8 mouse cellular contexts compared by ENCODE assay signal in the genomic region with DNA sequence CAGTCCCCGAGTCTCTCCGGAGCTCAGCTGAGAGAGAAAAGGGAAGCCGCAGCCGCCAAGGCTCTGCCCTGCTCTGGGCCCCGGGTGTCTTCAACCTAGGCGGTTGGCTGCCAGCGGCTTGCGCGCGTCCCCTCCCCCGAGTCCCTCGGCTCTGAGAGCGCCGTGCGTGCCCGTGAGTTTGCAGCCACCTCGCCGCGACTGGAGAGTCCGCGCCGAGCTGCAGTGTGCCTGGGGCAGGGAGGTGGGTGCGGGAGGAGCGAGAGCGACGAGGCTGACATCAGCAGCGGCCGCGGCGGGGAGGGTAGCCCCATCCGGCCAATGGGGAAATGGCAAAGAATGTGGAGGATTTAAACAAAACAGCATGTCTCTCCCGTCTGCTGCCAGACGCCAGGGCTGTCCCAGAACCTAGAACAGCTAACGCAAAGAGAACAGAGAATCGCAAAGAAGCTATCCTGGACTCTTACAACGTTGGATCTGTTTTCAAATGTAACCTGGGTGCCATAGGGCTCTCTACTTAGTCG. TPM values are rescaled to one million over a fixed set of nuclear protein-coding genes. Genes with fewer than 3 reads are reported as not detected.
DNase-seq lines count a peak whose midpoint lies in the region; ATAC-seq lines count a peak whose summit lies in the region.

Gene Pitpnc1 (minus strand): TSS at position 179 of the 521 bp plus-strand sequence.

- no peaks in the 10 kb centered on the region for H3K36me3 ChIP-seq in hindbrain, embryonic 14.5 days (replicated peaks; ENCODE audit: control insufficient read depth, insufficient read depth)

- peak within 1 kb of the TSS; percentile 53 for H3K4me2 ChIP-seq in hindbrain, embryonic 14.5 days (replicated peaks)

- DNase-seq in R1 (ENCODE audit: low read depth, low spot score): peak; percentile 92
- DNase-seq in cerebellum, postnatal 25 days: peak; percentile 93 to 95
- peak; percentile 71 to 77 for DNase-seq in frontal cortex, postnatal 25 days (ENCODE audit: low spot score in 2 of 2)
- DNase-seq in hindbrain, embryonic 14.5 days (ENCODE audit: low spot score): peak; percentile 85
- DNase-seq in left cerebral cortex, adult 11 months (ENCODE audit: low spot score): peak; percentile 59
- peak; percentile 88 for DNase-seq in lung, postnatal 36 days
- peak; percentile 86 for DNase-seq in retina, embryonic 14.5 days (ENCODE audit: low spot score)
- DNase-seq in thymus, postnatal 4 days: peak; percentile 89

- H3K27ac ChIP-seq in hindbrain, embryonic 14.5 days: peak within 1 kb of the TSS; percentile 92

- H3K4me1 ChIP-seq in hindbrain, embryonic 14.5 days (replicated peaks; ENCODE audit: control insufficient read depth, insufficient read depth, low read length): peaks cover 14% of the 10 kb centered on the region

- no peaks in the 10 kb centered on the region for H3K9me3 ChIP-seq in hindbrain, embryonic 14.5 days (ENCODE audit: control insufficient read depth, low read length)

- peak within 1 kb of the TSS; percentile 78 for H3K9ac ChIP-seq in hindbrain, embryonic 14.5 days

- under 1% methylated on average over 37 of the region's 37 CpGs for WGBS in hindbrain, embryonic 14.5 days

- H3K27me3 ChIP-seq in hindbrain, embryonic 14.5 days (ENCODE audit: control insufficient read depth, insufficient read depth, low read length): no peaks in the 10 kb centered on the region

- peak within 1 kb of the TSS; percentile 72 for H3K4me3 ChIP-seq in hindbrain, embryonic 14.5 days (replicated peaks; ENCODE audit: low read length)

- peak; percentile 83 for ATAC-seq in hindbrain, embryonic 14.5 days (ENCODE audit: low FRiP score)

RNA-seq across cellular contexts. Expression of gene Pitpnc1, which starts in this region (rescaled TPM):
- polyA plus RNA-seq in hindbrain, embryonic 14.5 days (2014; fragmentation: Nextera tagmentation; extraction: Ambion mirVana): 43.3 and 45.7 TPM in 2 replicates

Comparison
In these comparisons a context has a peak if more than half of its experiments do, and no peak if none do; other contexts are left out.
1. Peak in every context shown above with its lines: DNase-seq, ATAC-seq, H3K4me3 ChIP-seq and H3K27ac ChIP-seq.